Mouse (Mus musculus): ENCODE results near the gene Rasgrp3.

The Rasgrp3 gene

DNA sequence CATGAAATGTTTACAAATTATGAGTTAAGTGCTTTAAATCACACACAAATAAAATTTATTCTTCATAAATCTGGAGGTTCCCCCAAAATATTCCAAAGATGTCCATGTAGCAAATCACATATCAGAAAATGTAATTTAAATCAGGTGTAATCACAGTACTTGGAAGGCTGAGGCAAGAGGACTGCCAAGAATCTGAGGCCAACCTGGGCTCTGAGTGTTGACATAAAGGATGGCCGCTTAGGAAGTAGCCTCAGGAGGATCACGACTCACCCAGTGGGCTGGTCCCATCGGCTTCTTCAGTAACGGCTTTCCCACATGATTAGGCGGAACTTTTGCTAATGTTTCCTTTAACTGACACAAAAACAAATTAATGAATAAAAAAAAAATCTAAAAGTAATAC, 104.1 kb downstream of the Rasgrp3 start:
- no peak for DNase-seq (ENCODE audit: low spot score)

DNA sequence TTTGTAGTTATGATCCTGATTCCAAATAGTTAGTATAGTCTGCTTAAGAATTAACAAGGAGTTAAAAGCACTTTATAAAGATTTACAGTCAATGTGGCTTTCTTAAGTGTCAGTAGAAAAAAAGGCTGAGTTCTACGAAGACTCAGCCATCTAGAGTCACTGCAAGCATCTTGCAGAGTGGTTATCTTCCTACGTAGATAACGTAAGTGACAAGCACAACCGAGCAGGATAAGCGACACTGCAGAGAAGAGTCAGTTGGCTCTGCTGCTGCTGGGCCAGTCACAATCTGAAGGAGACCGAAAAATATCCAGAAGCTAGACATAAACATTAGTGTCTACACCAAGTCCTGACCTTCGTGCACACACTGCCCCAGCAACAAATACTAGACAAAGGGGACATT, 107.7 kb downstream of the Rasgrp3 start:
- no peak for DNase-seq (ENCODE audit: low spot score)

DNA sequence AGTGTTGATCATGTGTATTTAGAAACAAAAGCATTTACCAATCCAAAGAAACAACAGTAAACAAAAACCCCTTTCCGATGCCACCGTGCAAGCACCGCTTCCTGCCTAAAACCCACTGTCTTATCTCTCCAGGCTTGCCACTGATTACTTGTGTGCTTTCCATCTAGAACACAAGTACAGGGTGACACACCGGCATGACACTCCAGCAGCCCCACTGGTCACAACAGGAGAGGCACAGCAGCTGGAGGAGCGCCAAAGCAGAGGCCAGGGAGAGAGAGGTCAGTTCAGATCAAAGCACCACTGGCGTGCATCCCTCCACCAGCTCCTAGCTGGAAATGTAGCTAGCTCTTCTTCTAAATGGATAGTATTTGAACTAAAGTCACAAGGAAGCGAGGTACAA, 108.6 kb downstream of the Rasgrp3 start:
- no peak for DNase-seq (ENCODE audit: low spot score)

DNA sequence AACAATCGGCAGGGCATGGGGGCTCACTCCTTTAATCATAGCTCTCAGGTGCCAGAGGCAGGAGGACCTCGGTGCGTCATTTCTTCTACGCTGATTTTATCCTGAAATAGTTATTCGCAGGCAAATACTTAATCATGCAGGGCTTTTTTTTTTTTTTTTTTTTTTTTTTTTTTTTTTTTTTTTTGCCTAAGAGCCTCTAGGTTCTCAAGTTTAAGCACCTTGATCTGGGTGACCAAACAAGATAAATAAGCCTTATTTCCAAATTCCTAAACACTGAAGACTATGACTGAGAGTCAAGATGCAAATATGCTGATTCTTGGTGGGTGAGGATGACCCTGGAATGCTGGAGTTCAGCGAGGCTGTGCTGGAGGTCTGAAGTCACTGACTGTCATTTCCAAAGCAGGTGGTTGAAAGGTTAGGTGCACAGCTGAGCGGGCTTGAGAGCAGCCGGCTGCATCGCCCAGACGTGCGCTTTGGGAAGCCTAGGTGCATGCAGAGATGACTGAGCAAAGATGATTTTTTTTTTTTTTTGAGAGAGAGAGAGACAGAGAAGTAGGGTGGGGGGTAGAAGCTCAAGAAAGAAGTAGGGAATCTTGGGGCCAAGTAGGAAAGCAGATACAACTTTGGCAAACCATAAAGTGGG, 115.2 kb downstream of the Rasgrp3 start:
- no peak for DNase-seq (ENCODE audit: low spot score)

DNA sequence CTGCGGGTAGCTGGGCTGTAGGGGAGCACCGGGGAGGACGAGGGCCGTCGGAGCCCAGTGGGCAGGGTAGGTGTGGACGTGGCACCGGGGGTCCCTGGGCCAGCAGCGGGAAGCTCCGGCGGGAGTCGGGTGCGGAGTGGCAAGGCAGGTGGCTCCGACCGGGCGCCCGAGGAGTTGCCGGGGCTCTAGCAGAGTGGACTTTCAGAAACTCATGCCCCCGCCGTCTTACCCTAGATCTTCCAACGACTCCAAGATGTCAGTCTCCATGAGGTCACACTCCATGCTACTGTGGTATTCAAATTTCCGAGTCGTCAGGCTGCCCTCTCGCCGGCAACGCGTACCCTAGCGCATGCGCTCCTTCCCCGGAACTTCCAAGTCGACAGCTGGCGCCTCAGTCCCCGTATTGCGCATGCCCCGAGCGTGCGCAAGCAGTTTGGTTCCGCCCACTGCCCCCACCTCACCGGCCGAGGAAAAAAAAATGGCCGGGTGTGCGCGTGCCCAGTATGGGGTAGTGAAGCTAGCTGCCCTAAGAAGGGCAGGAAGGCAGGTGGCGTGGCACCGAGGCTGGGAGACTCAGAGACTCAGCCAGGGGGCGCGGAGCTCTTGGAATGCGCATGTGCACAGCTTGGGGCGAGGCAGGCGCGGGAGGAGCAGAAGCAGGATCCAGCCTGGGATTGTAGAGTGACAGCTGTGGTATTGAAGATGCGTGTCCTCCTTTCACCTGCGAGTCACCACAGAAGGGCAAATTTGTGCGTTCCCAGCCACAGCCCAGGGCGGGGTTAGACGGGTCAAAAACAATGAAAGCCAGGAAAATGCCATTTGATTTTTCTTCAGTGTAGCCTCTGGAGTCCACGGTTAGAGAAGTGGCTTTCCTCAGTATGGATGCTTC, 116.1 kb downstream of the Rasgrp3 start, which contains the start of gene Fam98a:
TSS of gene Fam98a (minus strand) at position 435 of the 889 bp plus-strand sequence.
- peak; percentile 99 for DNase-seq (ENCODE audit: low spot score)

DNA sequence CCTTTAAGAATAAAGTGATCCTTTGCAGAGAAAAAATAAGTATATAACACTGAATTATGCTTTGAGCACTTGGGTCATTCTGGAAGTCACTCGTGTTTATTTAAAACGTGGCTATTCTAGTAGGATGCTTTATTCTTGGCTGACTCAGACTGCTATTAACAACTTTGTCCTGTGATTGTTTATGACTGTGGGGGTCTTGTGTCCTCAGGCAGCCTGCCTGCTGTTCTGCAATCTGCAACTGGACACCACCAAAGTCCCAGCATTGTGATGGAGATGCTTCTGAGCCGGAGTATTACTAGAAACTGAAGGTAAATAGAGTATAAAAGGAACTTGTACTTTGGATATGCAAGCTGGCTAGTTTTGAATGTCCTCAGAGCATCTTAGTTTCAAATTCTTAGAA, 121.3 kb downstream of the Rasgrp3 start:
- no peak for DNase-seq (ENCODE audit: low spot score)

DNA sequence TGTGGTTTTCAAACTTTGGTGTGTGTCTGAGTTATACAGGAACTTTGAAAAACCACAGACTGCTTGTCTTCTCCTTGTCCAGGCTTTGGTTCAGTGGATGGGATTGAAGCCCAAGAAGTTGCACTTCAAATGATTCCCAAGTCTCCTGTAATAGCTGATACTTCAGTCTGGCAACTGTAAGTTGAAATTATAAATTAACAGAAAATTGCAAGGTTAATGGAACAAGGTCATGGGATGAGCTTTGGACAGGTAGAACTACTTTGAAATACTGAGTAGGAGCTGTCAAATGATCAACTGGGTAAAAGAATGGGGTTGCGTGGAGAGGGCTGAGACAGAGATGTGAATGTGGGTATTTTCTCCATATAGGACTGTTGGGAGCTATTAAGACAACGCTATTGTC, 122.3 kb downstream of the Rasgrp3 start:
- DNase-seq (ENCODE audit: low spot score), result no peak

DNA sequence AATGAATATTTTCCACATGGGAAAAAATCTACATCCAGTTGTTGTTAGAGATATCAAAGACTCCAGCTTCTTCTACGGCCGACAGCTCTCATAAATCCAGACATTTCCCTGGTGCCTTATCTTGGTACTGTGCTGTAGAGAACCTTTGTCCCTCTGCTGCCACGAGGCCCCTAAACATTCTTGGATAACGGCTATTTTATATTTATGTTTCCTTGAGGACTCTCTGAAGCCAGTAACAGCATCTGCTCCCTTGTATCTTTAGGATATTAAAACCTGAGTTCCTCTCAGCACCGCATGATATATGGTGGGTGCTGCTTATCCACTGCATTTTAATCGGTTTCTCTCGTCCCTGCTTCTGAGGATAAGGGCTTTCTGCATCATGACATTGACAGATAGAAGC, 139.9 kb downstream of the Rasgrp3 start:
- DNase-seq (ENCODE audit: low spot score), result no peak

All from urinary bladder, postnatal 25 days (tissue).